ENCODE assay signal across 1 mouse cellular context in the genomic region with DNA sequence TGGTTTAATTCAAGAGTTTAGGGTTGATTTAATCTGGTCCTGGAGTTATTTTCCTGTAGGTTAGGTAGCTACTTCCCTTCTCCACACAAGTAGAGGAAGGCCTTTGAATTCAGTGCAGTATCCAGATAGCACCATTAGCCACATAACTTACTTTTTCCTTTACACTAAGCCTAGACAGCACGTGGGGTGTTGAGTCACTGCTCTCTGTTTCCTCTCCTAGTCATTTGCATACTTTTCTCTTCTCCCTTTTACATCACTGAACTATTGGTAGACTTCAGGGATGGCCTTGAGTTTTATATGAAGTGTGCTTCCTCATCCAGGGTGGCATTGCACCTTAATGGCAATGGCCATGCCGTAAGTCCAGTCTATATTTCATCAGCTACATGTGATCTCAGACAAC.
A peak's percentile ranks its signal among the peaks of the same experiment; 100 is the strongest.
TF ChIP-seq lines count a peak whose summit lies in the region.

No protein-coding gene starts in this region.

TF ChIP-seq in CH12.LX, 34 proteins besides CTCF, POLR2A, EP300 and RAD21 (continued from another document):
- TF ChIP-seq HCFC1 (IDR thresholded peaks at IDR 0.05; ENCODE audit: low read depth, low read length) (no peak), BHLHE40 (IDR thresholded peaks at IDR 0.05; ENCODE audit: low read depth, low read length) (peak; percentile 93), UBTF (IDR thresholded peaks at IDR 0.05; ENCODE audit: low read depth, low read length) (no peak), JUN (IDR thresholded peaks at IDR 0.05; ENCODE audit: insufficient read depth, low read depth, low read length) (peak; percentile 23; the same call in 1 of the 2 replicates), ZNF384 (IDR thresholded peaks at IDR 0.05; ENCODE audit: low read depth, low read length) (no peak), PAX5 (IDR thresholded peaks at IDR 0.05; ENCODE audit: low read length) (no peak), MYC (IDR thresholded peaks at IDR 0.05; ENCODE audit: low read depth, low read length) (peak; percentile 77), KAT2A (IDR thresholded peaks at IDR 0.05; ENCODE audit: insufficient replicate concordance, low read length) (no peak), SMC3 (IDR thresholded peaks at IDR 0.05; ENCODE audit: low read depth, low read length) (no peak), USF1 (IDR thresholded peaks at IDR 0.05; ENCODE audit: low read depth, low read length) (peak; percentile 26; the same call in 1 of the 2 replicates), ZKSCAN1 (IDR thresholded peaks at IDR 0.05; ENCODE audit: borderline replicate concordance, low read depth, low read length) (no peak), MXI1 (IDR thresholded peaks at IDR 0.05; ENCODE audit: low read depth, low read length) (no peak), USF2 (conservative IDR thresholded peaks at IDR 0.05; ENCODE audit: low read depth, low read length) (0 out of 2 replicates have a peak, but pooled peaks have one; percentile 23), CHD1 (IDR thresholded peaks at IDR 0.05; ENCODE audit: low read depth, low read length) (no peak), MAZ (IDR thresholded peaks at IDR 0.05; ENCODE audit: low read depth, low read length) (no peak), CHD2 (IDR thresholded peaks at IDR 0.05; ENCODE audit: low read length) (no peak), TCF12 (IDR thresholded peaks at IDR 0.05; ENCODE audit: low read depth, low read length) (no peak), NRF1 (IDR thresholded peaks at IDR 0.05; ENCODE audit: low read depth, low read length) (no peak), ETS1 (conservative IDR thresholded peaks at IDR 0.05; ENCODE audit: low read depth, low read length) (peak; percentile 61), ZMIZ1 (IDR thresholded peaks at IDR 0.05; ENCODE audit: low read depth, low read length) (no peak), POLR2AphosphoS2 (IDR thresholded peaks at IDR 0.05; ENCODE audit: low read depth, low read length) (no peak), GABPA (IDR thresholded peaks at IDR 0.05; ENCODE audit: insufficient replicate concordance, low read depth, low read length) (no peak)
